Mouse (Mus musculus) B cell, adult 2 months (primary cell): ENCODE results near the gene Gm48552.

Experiments used
- DNase-seq, 2 experiments: peaks; one replicate each; pipeline ENCODE4 v3.0.0; 2022

The Gm48552 gene

GRCm38 (mm10) chr10:81388505-81389055 is at the start of gene Gm48552:
Gene Gm48552, plus strand, starts transcription at chr10:81389005.
- no peak for DNase-seq

GRCm38 (mm10) chr10:81340551-81341332 is 48.1 kb upstream of the Gm48552 start:
- DNase-seq = no peak

- peak; percentile 87 to 88 for DNase-seq
Observed at GRCm38 (mm10) chr10:81341333-81341949, 47.4 kb upstream of the Gm48552 start.

- DNase-seq = peak; percentile 40 to 51
Observed at GRCm38 (mm10) chr10:81342686-81343505, 45.9 kb upstream of the Gm48552 start, which contains the start of gene Gipc3. Gene Gipc3, minus strand, starts transcription at chr10:81343266.

GRCm38 (mm10) chr10:81344421-81345161 is 44.2 kb upstream of the Gm48552 start:
- peak; percentile 55 to 59 for DNase-seq

- no peak for DNase-seq
Observed at GRCm38 (mm10) chr10:81345162-81345534, 43.7 kb upstream of the Gm48552 start.

- peak; percentile 73 to 74 for DNase-seq
Observed at GRCm38 (mm10) chr10:81346453-81347067, 42.2 kb upstream of the Gm48552 start.

- peak; percentile 30 to 35 for DNase-seq
Observed at GRCm38 (mm10) chr10:81349146-81349545, 39.7 kb upstream of the Gm48552 start.

GRCm38 (mm10) chr10:81349961-81350350 is 38.8 kb upstream of the Gm48552 start:
- DNase-seq = peak in 1 of 2 experiments; percentile 26

GRCm38 (mm10) chr10:81350351-81351063 is 38.3 kb upstream of the Gm48552 start, which contains the start of gene Hmg20b:
Gene Hmg20b, minus strand, starts transcription at chr10:81350480.
- peak; percentile 97 to 98 for DNase-seq

GRCm38 (mm10) chr10:81351678-81352291 is 37.0 kb upstream of the Gm48552 start:
- DNase-seq = peak; percentile 36 to 47

- no peak for DNase-seq
Observed at GRCm38 (mm10) chr10:81354738-81355477, 33.9 kb upstream of the Gm48552 start.

GRCm38 (mm10) chr10:81355533-81355932 is 33.3 kb upstream of the Gm48552 start:
- DNase-seq = no peak

- DNase-seq = peak; percentile 73 to 79
Observed at GRCm38 (mm10) chr10:81356352-81356990, 32.3 kb upstream of the Gm48552 start.

GRCm38 (mm10) chr10:81356991-81357844 is 31.6 kb upstream of the Gm48552 start, which contains the start of gene Mfsd12:
Gene Mfsd12, plus strand, starts transcription at chr10:81357491.
- peak; percentile 85 to 87 for DNase-seq

GRCm38 (mm10) chr10:81358209-81358608 is 30.6 kb upstream of the Gm48552 start:
- DNase-seq = no peak

GRCm38 (mm10) chr10:81358841-81359240 is 30.0 kb upstream of the Gm48552 start:
- no peak for DNase-seq

- no peak for DNase-seq
Observed at GRCm38 (mm10) chr10:81360721-81361120, 28.1 kb upstream of the Gm48552 start.
